Mouse (Mus musculus) monocyte, adult 5-6 weeks (primary cell): ENCODE measurements at regions not wholly inside any gene's neighbourhood (a gene's known extent, or its start where the extent isn't known, plus 50 kb on each side); places are given as distances from the start of the nearest gene placed in this dataset.

Experiments used
- ATAC-seq: fragments of 153-309, 156-312 bp; replicated peaks from 2 replicates; pipeline ENCODE4 v1.8.0; 2017; ENCODE audit warnings: mild to moderate bottlenecking; ENCODE audit not compliant: low TSS enrichment, insufficient number of reproducible peaks, severe bottlenecking, poor library complexity, low FRiP score

GRCm38 (mm10) chr1:121004535-121004934, 327.9 kb downstream of the Insig2 start:
- ATAC-seq: no peak

DNA sequence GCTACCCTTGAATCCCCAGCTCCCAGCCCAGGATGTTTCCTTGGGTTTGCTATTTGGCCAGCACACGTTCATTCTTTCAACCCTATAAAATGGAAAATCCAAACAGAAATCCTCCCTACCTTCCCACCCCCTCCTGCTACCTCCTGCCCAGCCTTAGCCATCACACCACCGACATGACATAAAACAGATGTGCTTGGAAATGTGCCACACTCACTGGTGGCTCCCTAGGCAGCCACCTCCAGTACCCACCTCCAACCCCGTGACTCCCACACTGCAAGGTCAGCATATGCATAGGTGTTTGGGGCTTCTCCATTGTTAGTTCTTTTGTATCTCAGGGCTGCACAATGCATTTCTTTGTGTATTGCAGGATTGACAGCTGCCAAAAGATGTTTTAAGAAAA, 327.2 kb downstream of the Insig2 start:
- ATAC-seq: no peak

DNA sequence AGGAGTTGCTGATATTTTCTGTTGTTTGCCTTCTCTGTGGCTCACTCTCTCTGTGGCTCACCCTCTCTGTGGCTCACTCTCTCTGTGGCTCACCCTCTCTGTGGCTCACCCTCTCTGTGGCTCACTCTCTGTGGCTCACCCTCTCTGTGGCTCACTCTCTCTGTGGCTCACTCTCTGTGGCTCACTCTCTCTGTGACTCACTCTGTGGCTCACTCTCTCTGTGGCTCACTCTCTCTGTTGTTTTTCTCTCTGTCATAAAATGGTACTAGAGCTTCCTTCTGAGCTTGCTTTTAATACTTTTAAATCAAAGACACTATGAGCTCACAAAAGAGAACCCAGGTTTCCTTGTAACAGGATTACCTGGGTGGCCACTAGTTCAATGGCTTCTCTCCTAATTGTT, 320.3 kb downstream of the Insig2 start:
- ATAC-seq: no peak

- ATAC-seq: no peak
Observed at GRCm38 (mm10) chr1:121013839-121014503, 318.4 kb downstream of the Insig2 start.

DNA sequence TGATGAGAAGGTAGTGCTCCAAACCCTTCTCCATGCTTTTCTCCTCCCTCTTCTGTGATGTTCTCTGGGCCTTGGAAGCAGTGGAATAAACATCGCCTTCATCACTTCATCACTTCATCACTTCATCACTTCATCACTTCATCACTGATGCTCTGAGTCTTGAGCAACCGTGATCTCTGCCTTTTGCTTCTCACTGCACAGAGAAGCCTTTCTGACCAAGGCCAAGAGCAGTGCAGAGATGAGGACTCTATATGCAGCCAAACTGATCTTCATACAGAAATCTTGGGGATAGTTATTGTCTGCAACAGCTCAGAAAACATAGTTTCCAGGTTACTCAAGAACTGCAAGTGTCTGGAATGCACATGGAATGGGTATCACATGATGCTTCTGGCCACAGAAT, 303.0 kb downstream of the Insig2 start:
- ATAC-seq: no peak

GRCm38 (mm10) chr1:121034761-121035393, 297.5 kb downstream of the Insig2 start:
- ATAC-seq: no peak

DNA sequence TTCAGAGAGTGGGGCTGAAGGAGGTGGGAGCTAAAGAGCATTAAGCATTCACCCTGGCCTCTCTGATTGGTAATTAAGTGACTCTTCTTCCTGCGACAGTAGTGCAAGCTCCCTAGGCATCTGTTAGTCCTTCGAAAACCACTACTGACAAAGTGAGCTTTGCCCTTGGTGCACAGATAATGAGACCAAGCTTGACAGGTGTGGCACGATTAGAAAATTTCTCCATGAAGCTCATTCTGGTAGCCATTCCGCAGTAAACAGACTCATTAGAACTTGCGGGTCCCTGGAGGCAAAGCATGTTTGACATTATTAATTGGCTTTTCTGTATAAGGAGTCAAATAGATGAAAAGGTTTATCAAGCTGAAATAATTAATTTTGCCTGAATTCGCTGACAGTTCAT, 285.8 kb downstream of the Insig2 start:
- ATAC-seq: no peak

- ATAC-seq: no peak
Observed at GRCm38 (mm10) chr1:121047406-121047805, 285.0 kb downstream of the Insig2 start.

DNA sequence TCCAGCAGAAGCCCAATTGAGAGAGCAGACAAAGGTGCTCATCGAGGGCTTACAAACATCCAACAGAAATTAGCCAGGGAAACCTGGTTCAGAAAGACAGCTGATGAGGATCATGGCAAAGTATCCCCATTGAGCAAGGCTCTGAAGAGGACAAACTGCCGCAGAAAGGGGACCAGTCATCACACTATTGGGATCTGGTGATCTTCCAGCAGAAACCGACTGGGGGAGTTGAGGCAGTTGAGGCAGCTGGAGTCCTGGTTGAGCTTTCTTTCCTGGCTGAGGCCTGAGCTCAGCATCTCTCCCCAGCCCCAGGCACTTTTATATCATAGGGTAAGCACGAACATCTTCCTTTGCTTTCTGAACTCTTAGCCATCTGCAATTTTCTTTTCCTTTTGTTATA, 282.7 kb downstream of the Insig2 start:
- ATAC-seq: no peak

DNA sequence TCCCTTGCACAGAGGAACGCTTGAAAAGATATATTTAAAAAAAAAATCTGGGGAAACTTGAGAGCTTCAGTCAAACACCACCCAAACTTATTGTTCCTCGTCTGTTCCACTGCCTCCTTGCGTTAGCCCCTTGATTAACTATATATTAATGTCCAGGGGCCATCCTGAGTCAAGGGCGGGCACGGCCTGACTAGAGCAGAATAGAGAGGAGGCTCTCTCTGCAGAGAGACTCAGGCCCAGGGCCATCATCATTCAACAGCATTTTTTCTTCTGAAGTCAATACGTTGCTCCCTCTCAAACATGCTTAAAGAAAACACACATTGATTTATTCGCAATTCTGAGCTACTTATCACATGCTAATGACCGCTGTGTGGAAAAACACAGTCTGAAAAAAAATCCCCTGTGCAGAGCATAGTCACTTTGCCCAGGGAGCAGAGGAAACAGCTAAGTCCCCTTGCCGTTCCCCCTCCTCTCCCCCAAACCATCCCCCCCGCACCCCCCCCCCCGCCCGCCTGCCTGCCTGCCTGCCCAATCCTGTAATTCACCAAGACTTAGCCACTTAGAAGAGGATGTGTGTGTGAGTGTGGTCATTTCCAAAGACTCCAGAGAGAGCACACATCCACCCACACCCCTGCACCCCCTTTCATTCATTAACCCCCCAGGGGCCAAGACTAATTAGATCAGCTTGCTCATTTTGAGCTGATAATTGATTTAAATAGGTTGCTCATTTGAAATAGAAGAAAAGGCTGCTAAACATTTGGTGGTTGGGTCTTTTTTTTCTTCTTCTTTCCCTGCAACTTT, 281.5 kb downstream of the Insig2 start:
- ATAC-seq: no peak

GRCm38 (mm10) chr1:121051496-121052119, 280.8 kb downstream of the Insig2 start:
- ATAC-seq: no peak

DNA sequence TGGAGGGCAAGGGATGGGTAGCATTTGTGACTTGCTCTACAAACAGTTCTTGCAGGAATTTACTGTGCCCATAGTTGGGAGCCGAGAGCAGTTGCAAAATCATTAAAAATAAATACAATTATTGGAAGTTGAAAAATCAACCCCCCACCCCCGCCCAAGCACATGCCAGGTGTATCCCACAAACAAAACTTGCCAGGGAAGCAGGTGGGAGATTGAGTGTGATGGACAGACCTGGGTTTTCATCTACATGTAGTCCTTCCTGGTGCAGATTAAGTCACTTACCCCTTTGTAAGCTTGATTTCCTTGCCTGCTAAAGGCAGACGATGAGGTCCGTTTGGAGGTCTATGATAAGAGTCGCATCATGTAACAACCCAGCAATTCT, 280.3 kb downstream of the Insig2 start:
- no peak for ATAC-seq

DNA sequence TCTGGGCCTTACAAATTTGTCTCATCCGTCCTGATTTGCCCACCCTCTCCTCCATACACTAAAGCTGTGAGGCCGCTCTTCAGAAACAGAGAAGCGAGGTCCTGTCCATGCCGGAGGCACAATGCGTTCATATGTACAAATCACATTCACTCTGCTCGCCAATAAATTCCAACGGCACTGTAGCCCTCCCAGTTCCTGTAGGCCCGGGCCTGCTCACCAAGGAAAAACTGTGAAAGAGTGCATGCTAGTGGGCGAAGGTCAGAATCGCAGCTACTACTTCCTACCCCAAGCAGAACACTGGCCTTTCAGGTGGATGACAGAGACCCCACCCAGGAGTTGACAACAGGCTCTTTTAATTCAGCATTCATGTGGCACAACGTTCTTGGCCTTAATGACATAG, 278.7 kb downstream of the Insig2 start:
- ATAC-seq: no peak

GRCm38 (mm10) chr1:121074569-121074968, 257.8 kb downstream of the Insig2 start:
- ATAC-seq: no peak

DNA sequence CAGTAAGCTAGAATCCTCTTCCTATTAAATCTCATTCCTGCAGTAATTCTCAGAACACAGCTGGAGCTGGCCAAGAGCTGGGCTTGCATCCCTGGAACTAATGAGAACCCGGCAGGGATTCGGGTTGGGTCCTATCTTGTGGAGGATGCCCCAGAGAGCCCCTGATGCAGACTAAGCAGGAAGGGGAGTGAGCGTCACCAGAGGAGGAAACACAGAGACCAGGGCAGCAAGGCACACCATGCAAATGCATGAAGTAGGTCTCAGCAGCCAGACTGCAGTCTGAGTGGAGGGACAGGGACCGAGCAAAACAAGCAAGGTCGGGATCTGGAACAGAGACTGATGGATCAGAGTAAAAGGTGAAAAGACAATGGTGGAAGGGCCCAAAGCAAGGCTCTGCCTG, 249.6 kb downstream of the Insig2 start:
- ATAC-seq: no peak

GRCm38 (mm10) chr1:121085101-121085727, 247.2 kb downstream of the Insig2 start:
- no peak for ATAC-seq

DNA sequence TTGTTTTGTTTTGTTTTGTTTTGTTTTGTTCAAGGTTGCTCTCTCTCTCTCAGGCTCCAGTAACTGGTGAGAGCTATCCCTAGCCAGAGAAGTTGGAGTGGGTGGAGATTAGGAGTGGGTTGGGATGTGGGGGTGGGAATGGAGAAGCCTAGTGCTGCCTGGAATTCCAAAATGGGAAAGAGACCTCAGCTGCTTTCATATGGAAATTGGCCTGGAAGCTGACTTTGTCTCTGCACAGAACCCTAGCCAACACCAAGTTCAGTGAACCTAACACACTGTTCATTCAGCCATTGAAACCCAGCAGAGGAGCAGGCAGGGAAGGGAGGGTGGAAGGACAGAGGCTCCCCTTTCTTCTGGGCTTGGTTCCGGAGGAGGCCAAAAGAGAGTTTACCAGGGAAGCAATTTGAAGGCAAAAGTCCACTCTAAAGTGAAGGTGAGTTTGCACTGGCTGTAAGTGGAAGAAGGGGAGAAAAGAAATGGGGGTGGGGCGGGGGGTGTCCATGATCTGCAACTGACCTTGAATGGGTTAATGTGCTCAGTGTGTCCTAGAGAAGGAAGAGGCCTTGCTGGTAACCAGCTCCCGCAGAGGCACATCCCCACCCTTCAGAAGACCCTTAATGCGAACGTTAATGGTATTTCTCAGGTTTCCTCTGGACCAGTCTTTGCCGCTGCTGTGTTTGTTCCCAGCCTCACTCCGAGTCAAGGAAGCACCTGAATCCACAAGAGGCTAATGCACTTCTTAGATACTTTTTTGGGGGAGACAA, 245.1 kb downstream of the Insig2 start:
- ATAC-seq: no peak

DNA sequence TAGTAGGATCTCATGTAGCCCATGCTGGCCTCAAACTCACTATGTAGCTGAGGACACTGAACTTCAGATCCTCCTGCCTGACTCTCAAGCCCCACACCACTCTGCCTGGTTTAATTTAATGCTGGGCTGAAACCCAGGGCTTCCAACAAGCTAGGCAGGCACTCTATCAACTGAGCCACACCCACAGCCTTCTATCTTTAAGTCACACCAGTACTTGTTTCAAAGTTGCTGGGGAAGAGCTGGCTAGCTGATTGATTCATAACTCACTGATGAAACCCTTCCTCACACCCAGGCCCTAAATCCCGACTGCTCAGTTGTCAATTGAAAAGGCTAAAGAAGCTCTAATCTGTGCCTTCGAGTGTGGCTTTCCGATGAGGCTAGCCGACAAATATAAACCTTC, 241.8 kb downstream of the Insig2 start:
- ATAC-seq: no peak
